Mouse (Mus musculus): Measurements from ENCODE around the gene Sept3. TPM values are rescaled to one million over a fixed set of nuclear protein-coding genes. Genes with fewer than 3 reads are reported as not detected.
A peak's percentile ranks its signal among the peaks of the same experiment; 100 is the strongest.

Gene Sept3
- total RNA-seq, 2 experiments from 2014 or later: 666 to 687 TPM

DNA sequence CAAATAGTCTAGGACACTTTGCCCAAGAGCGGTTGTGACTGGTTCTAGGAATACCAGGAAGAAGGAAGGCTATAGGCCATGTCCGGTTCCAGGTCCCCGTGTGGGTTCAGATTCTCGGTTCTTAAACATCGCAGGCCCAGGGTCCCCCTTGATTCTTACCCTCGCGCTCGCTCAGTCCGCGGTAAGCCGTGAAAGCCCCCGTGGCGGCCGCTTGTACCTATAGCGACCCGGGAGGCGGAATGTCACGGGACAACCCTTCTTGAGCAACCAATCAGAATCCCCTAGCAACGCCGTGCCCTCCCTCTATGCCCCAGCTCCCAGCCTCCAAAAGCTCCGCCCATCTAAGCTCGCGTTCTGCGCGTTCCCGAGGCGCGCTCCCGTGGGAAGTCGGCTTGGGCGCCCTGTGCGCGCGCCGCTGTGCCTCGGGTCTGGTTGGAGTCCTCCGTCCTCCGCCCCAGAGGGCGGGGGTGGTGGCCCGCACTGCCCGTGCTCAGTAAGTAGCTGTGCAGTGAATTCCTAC, 64.0 kb downstream of the Sept3 start, which contains the start of the genes Naga, Pheta2 and Smdt1:
Naga (minus strand) TSS at position 333 of the 520 bp plus-strand sequence.
Pheta2 (plus strand) TSS at position 350 of the 520 bp plus-strand sequence.
Smdt1 (plus strand) TSS at position 367 of the 520 bp plus-strand sequence.
- intact Hi-C loops (cut with DNase I): no loop called here
- peak; percentile 94 for DNase-seq

DNA sequence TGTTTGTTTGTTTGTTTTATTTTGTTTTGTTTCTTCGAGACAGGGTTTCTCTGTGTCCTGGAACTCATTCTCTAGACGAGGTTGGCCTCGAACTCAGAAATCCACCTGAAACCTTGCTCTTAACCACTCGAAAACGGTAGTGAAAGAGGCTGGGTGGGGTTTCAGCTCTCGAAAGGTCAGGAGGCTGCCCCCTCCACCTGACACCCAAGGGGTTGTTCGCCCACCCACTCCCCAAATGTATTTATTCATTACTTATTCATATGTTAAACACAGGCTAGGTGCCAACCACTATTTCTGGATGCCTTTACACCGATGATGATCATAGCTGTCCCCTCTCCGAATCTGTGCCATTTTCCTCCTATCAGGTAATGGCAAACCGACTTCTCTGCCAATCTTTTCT, 64.5 kb downstream of the Sept3 start:
- no peak for DNase-seq
- intact Hi-C loops (cut with DNase I): no loop called here

DNA sequence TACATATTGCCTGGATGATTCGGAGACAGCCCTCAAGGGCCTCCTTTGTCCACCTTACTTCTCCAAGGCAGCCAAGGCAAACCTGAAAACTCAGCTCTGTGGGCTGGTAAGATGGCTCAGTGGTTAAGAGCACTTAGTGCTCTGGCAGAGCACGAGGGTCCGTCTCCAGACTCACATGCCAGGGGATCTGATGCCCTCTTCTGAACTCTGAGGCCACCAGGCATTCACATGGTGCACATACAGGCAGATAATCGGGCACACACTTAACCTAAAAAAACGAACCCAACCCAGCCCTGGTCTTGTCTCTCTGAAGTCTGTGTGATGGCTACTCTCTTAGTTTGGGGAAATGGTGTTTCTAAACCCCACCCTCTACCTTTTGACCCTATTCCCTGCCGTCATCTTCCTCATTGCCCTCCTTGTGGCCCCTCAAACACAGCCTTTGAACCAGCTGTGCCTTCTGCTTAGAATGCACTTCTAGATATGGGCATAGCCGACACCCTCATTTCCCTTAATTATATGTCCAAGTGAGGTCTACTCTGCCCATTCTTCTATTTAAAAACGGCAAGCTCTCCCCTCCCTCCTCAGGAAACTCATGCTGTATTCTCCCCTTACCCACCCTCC, 65.1 kb downstream of the Sept3 start:
- intact Hi-C loops (cut with DNase I): no loop called here

DNA sequence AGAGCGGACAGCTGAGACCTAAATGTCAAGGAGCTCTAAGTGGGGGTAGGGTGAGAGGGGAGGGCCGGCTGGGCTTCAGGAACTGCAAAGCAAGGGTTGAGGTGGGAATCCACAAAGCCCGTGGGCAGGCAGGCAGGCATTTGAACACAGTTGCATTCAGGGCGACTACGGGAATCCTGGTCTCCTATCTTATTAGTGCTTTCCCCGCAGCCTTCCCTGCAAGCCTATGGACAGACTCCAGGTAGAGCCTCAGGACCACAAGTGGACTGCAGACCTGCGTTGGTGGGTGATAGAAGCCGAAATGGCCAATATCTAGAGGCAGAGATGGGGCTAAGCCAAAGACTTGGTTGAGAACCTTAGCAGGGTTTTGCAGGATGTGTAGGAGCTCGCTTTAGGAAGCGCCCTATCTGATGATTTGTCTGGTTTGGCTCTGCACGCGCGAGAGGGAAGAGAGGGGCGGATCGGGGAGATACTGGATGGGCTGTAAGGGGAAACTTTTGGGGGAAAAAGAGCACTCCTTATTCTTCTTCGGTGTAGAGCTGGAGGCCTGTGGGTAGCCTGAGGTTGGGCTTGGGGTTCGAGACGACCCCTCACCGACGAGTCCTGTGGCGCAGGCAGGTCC, 65.8 kb downstream of the Sept3 start:
- no peak for DNase-seq
- intact Hi-C loops (cut with DNase I): no loop called here

More for the DNA sequence above, 65.1 kb downstream of the Sept3 start:
- DNase-seq: no peak

DNA sequence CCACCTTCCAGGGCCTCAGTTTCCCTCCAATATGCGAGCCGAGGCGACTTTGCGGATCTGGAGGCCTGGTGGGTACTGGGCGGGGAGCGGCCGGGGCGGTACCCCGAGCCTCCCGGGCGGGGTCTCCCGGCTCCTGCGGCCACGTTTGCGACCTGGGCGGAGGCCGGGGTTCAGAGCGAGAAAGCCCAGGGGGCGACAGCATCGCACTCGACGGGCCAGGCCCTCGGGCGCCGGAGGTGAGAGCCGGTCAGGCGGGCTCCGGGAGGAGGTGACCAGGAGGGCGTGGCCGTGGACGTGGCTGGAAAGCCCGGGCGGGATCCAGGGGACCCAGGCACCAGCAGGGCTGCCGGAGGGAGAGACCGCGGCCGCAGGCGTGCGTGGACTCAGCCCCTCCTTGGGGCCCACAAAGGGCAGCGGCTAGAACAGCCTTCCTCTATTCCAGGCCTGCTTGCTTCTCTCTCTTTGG, 66.4 kb downstream of the Sept3 start:
- no peak for DNase-seq
- intact Hi-C loops (cut with DNase I): no loop called here

DNA sequence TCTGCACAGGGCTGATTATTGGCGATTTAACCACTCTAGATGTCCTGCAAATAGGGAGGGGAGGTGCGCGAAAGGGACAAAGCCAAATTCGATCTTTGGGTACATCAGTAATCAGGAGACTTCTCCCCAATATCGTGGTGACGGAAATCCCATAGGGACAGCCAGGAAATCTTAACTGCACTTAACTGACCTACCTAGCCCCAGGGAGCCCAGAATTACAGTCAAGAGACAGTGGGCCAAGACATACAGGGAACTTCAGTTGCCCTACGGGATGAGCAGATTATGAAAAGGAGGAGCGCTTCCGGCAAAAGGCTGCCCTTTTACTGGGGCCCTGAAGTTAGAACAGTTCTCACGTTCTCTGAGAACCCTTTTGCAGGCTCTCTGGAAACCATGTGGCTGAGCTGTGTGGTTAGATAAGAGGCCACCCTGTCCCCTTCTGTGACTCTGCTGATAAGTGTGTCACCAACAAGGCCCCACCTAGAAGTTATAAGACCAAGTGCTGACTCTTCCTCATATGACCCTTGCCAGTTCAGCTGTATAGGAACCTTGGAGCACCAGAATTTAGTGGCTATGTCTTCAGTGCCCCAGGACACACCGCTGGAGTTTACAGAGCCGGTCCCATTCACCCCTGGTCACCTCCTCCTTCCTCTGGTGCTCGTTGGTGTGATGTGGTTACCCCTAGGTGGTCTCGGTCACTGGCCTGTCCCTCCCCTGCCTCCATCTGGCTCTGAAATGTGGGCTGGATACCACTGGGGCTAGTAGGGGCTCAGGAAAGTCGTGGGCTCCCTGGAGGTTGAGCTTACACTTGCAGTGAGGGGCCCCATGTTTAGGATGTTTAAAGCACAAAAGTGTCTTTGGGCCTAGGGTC, 67.2 kb downstream of the Sept3 start:
- no peak for DNase-seq
- intact Hi-C loops (cut with DNase I): no loop called here

DNA sequence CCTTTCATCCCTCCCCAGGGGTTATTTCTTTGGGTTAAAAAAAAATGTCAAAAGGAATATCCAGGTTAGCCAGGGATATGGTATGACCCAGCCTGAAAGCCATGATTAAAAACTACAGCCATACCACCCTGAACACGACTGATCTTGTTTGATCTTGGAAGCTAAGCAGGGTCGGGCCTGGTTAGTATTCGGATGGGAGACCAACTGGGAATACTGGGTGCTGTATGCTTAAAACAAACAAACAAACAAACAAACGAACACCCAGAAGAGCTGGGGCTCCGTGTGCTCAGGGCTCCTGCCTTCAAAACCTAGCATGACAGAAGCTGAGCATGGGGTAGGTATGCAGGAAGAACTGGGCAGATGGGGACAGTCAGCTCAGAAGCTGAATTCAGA, 67.8 kb downstream of the Sept3 start:
- DNase-seq: no peak
- intact Hi-C loops (cut with DNase I): no loop called here

DNA sequence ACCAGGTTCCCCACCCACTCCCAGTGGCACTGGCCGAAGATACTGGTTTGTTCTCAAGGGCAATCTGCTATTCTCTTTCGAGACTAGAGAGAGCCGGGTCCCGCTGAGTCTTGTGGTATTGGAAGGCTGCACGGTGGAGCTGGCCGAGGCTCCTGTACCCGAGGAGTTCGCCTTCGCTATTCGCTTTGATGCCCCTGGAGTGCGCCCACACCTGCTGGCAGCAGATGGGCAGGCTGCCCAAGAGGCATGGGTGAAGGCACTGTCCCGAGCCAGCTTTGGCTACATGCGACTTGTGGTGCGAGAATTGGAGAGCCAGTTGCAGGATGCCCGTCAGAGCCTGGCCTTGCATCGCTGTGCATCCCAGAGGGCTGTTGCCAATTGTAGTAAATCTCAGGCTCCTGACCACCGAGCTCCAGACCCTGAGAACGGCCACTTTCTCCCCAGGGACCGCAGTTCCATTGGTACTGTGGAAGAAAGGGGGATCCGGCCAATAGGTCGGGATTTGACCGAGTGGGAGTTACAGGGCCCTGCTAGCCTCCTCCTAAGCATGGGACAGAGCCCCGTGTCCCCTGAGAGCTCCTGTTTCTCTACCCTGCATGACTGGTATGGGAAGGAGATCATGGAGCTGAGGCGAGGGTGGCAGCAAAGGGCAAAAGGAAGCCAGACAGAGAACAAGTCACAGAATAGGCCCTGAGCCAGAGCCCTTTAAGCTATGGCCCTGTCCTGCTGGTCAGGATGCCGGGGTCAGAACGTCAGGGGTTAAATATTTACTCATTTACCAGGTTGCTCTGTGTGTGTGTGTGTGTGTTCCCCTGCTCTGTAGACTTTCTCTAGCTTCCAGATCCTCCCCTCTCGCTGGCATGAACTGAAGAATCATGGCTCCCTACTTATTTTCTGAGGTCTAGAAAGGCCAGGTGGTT, 68.9 kb downstream of the Sept3 start:
- no peak for DNase-seq
- intact Hi-C loops (cut with DNase I): no loop called here

Other genes with a start within 250 kb of the Sept3 start
- gene Desi1, start 241.0 kb upstream of the Sept3 start, total RNA-seq (2021): 10 to 100 TPM; 64.8 to 72.7 TPM
- gene Snu13, start 227.3 kb upstream of the Sept3 start, total RNA-seq (2021): 100 to 1,000 TPM; 123 to 130 TPM
- gene 4930407I10Rik, start 215.7 kb upstream of the Sept3 start, total RNA-seq (2021): not detected
- under 1 TPM in 1 of 2 experiments, not detected in 1; 0.10 TPM for gene Mei1, start 204.9 kb upstream of the Sept3 start, total RNA-seq (2021)
- 10 to 100 TPM; 11.3 to 12.4 TPM for gene Ccdc134, start 147.0 kb upstream of the Sept3 start, total RNA-seq (2021)
- 100 to 1,000 TPM; 233 to 234 TPM for gene Srebf2, start 127.7 kb upstream of the Sept3 start, total RNA-seq (2021)
- gene Shisa8, start 62.1 kb upstream of the Sept3 start, total RNA-seq (2021): 1 to 10 TPM; 1.5 to 2.0 TPM
- 1 to 10 TPM in 1 of 2 experiments, under 1 TPM in 1; 0.46 to 1.1 TPM for gene Tnfrsf13c, start 50.5 kb upstream of the Sept3 start, total RNA-seq (2021)
- gene Cenpm, start 30.1 kb upstream of the Sept3 start, total RNA-seq (2021): 1 to 10 TPM; 6.5 to 6.9 TPM
- gene 1500009C09Rik, start 22.5 kb upstream of the Sept3 start, total RNA-seq (2021): 10 to 100 TPM; 70.9 to 77.4 TPM
- under 1 TPM in 1 of 2 experiments, not detected in 1; 0.24 TPM for gene Wbp2nl, start 24.1 kb downstream of the Sept3 start, total RNA-seq (2021)
- 10 to 100 TPM; 32.1 to 33.6 TPM for gene Naga, start 64.0 kb downstream of the Sept3 start, total RNA-seq (2021)
- 1 to 10 TPM; 1.1 to 1.2 TPM for gene Pheta2, start 64.0 kb downstream of the Sept3 start, total RNA-seq (2021)
- gene Smdt1, start 64.1 kb downstream of the Sept3 start, total RNA-seq (2021): 100 to 1,000 TPM; 122 to 125 TPM
- 100 to 1,000 TPM; 161 to 174 TPM for gene Ndufa6, start 79.4 kb downstream of the Sept3 start, total RNA-seq (2021)
- 1 to 10 TPM; 5.3 to 7.0 TPM for gene Cyp2d22, start 105.4 kb downstream of the Sept3 start, total RNA-seq (2021)
- gene Cyp2d11, start 119.1 kb downstream of the Sept3 start, total RNA-seq (2021): not detected
- gene Cyp2d10, start 132.3 kb downstream of the Sept3 start, total RNA-seq (2021): not detected
- not detected for gene Cyp2d9, start 158.5 kb downstream of the Sept3 start, total RNA-seq (2021)